Mouse (Mus musculus): ENCODE data around the gene Usp7. TPM values are rescaled to one million over a fixed set of nuclear protein-coding genes. Genes with fewer than 3 reads are reported as not detected.
A peak's percentile ranks its signal among the peaks of the same experiment; 100 is the strongest.

Gene Usp7
- polyA plus RNA-seq, 1 experiment from 2014 or later: 15.8 TPM

GRCm38 (mm10) chr16:8716300-8716699 is 75.8 kb downstream of the Usp7 start:
- TF ChIP-seq CTCF (IDR thresholded peaks at IDR 0.05; ENCODE audit: low read depth) (no peak), EP300 (IDR thresholded peaks at IDR 0.05; ENCODE audit: low read depth) (no peak)
- Histone ChIP-seq H3K9ac (replicated peaks) (no peak overlapping the region), H3K4me1 (ENCODE audit: insufficient read depth) (peaks cover 6% of the 10 kb centered on the region; the same call in 1 of the 2 replicates), H3K27me3 (ENCODE audit: insufficient read depth, low read length) (no peaks in the 10 kb centered on the region), H3K27ac (ENCODE audit: low read depth) (no peak overlapping the region), H3K4me2 (ENCODE audit: low read depth, low read length) (no peak overlapping the region), H3K9me3 (ENCODE audit: low read length) (no peaks in the 10 kb centered on the region), H3K36me3 (replicated peaks; ENCODE audit: insufficient read depth, low read length) (peaks cover 62% of the 10 kb centered on the region), H3K4me3 (ENCODE audit: low read depth, low read length) (no peak overlapping the region)
- DNase-seq: no peak
- 67% methylated on average over 6 of the region's 6 CpGs for WGBS (ENCODE audit: insufficient replicate concordance)
- no peak for ATAC-seq

- H3K27ac ChIP-seq (ENCODE audit: low read depth): no peak overlapping the region
- DNase-seq (no peak), ATAC-seq (no peak)
Measured at GRCm38 (mm10) chr16:8715513-8716080, 76.5 kb downstream of the Usp7 start.

GRCm38 (mm10) chr16:8714851-8715250 is 77.3 kb downstream of the Usp7 start:
- H3K27ac ChIP-seq (ENCODE audit: low read depth): no peak overlapping the region
- H3K9ac ChIP-seq (replicated peaks): no peak overlapping the region
- H3K9me3 ChIP-seq (ENCODE audit: low read length): no peaks in the 10 kb centered on the region
- WGBS (ENCODE audit: insufficient replicate concordance): 86% methylated on average over 5 of the region's 5 CpGs
- H3K27me3 ChIP-seq (ENCODE audit: insufficient read depth, low read length): no peaks in the 10 kb centered on the region
- DNase-seq (no peak), ATAC-seq (no peak)
- peaks cover 70% of the 10 kb centered on the region for H3K36me3 ChIP-seq (replicated peaks; ENCODE audit: insufficient read depth, low read length)
- no peak overlapping the region for H3K4me3 ChIP-seq (ENCODE audit: low read depth, low read length)
- H3K4me1 ChIP-seq (ENCODE audit: insufficient read depth): no peaks in the 10 kb centered on the region
- TF ChIP-seq CTCF (IDR thresholded peaks at IDR 0.05; ENCODE audit: low read depth) (no peak), EP300 (IDR thresholded peaks at IDR 0.05; ENCODE audit: low read depth) (no peak)
- H3K4me2 ChIP-seq (ENCODE audit: low read depth, low read length): no peak overlapping the region

More at GRCm38 (mm10) chr16:8715513-8716080, 76.5 kb downstream of the Usp7 start:
- Histone ChIP-seq H3K9me3 (ENCODE audit: low read length) (no peaks in the 10 kb centered on the region), H3K4me3 (ENCODE audit: low read depth, low read length) (no peak overlapping the region), H3K36me3 (replicated peaks; ENCODE audit: insufficient read depth, low read length) (peaks cover 62% of the 10 kb centered on the region), H3K4me2 (ENCODE audit: low read depth, low read length) (no peak overlapping the region), H3K4me1 (ENCODE audit: insufficient read depth) (peaks cover under 1% of the 10 kb centered on the region; the same call in 1 of the 2 replicates), H3K9ac (replicated peaks) (no peak overlapping the region), H3K27me3 (ENCODE audit: insufficient read depth, low read length) (no peaks in the 10 kb centered on the region)
- TF ChIP-seq EP300 (IDR thresholded peaks at IDR 0.05; ENCODE audit: low read depth) (no peak), CTCF (IDR thresholded peaks at IDR 0.05; ENCODE audit: low read depth) (no peak)
- 81% methylated on average over 10 of the region's 10 CpGs for WGBS (ENCODE audit: insufficient replicate concordance)

DNA sequence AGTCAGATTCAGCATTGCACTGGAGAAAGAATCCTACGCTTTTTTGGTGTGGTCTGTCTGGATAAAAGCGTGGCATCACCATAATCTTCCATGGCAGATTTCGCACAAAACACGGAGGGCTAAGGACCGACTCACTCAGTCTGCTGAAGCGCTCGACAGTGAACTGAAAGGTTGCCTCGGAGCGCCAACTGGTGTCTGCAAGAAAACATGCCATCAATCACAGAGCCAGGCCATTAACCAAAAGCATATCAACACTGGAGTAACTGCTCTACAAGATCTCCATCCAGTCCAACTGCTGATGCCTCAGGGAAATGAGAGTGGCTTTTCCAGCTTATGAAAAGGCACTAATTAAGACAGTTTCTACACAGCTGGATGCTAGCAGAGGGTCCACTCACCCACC is 80.1 kb downstream of the Usp7 start:
- DNase-seq (no peak), ATAC-seq (no peak)
- no peak overlapping the region for H3K4me2 ChIP-seq (ENCODE audit: low read depth, low read length)
- H3K27me3 ChIP-seq (ENCODE audit: insufficient read depth, low read length): no peaks in the 10 kb centered on the region
- whole genome bisulfite sequencing (ENCODE audit: insufficient replicate concordance): 86% methylated on average over 9 of the region's 9 CpGs
- no peak overlapping the region for H3K27ac ChIP-seq (ENCODE audit: low read depth)
- no peak for TF ChIP-seq EP300 (IDR thresholded peaks at IDR 0.05; ENCODE audit: low read depth)
- no peak for TF ChIP-seq CTCF (IDR thresholded peaks at IDR 0.05; ENCODE audit: low read depth)
- H3K36me3 ChIP-seq (replicated peaks; ENCODE audit: insufficient read depth, low read length): peaks cover 96% of the 10 kb centered on the region
- H3K9ac ChIP-seq (replicated peaks): no peak overlapping the region
- H3K4me3 ChIP-seq (ENCODE audit: low read depth, low read length): no peak overlapping the region
- no peaks in the 10 kb centered on the region for H3K9me3 ChIP-seq (ENCODE audit: low read length)
- no peaks in the 10 kb centered on the region for H3K4me1 ChIP-seq (ENCODE audit: insufficient read depth)

GRCm38 (mm10) chr16:8700586-8700985 is 91.5 kb downstream of the Usp7 start:
- ATAC-seq (peak; percentile 85), DNase-seq (peak; percentile 83)
- no peak for TF ChIP-seq EP300 (IDR thresholded peaks at IDR 0.05; ENCODE audit: low read depth)
- TF ChIP-seq CTCF (IDR thresholded peaks at IDR 0.05; ENCODE audit: low read depth): no peak
- Histone ChIP-seq H3K4me1 (ENCODE audit: insufficient read depth) (peaks cover 4% of the 10 kb centered on the region; the same call in 1 of the 2 replicates), H3K9me3 (ENCODE audit: low read length) (no peaks in the 10 kb centered on the region), H3K9ac (replicated peaks) (no peak overlapping the region), H3K27ac (ENCODE audit: low read depth) (0 out of 2 replicates have a peak overlapping the region, but pooled peaks have one; percentile 18), H3K4me3 (ENCODE audit: low read depth, low read length) (no peak overlapping the region), H3K27me3 (ENCODE audit: insufficient read depth, low read length) (no peaks in the 10 kb centered on the region), H3K4me2 (ENCODE audit: low read depth, low read length) (no peak overlapping the region), H3K36me3 (replicated peaks; ENCODE audit: insufficient read depth, low read length) (peaks cover 99% of the 10 kb centered on the region)
- WGBS (ENCODE audit: insufficient replicate concordance): 70% methylated on average over 3 of the region's 3 CpGs

DNA sequence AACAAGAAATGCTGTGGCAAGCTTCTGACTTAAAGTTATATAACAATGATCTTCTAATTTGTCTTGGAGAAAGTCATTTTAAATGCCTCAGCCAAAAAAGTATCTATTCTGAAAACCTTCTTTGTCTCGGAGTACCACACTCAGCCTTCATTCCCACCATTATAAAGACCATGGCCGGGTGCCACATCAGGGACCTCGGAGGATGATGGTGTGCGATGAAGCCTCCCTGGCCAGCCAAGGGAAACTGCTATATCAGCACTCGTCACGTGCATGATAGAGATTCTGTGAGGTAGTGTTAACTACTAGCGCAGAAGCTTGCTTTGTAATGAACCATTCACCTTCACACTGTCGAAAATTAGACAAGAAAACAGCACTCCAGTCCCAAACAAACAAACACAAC is 92.6 kb downstream of the Usp7 start:
- H3K9ac ChIP-seq (replicated peaks): no peak overlapping the region
- H3K4me3 ChIP-seq (ENCODE audit: low read depth, low read length): no peak overlapping the region
- peaks cover 98% of the 10 kb centered on the region for H3K36me3 ChIP-seq (replicated peaks; ENCODE audit: insufficient read depth, low read length)
- H3K27ac ChIP-seq (ENCODE audit: low read depth): no peak overlapping the region
- H3K4me1 ChIP-seq (ENCODE audit: insufficient read depth): peaks cover 4% of the 10 kb centered on the region; the same call in 1 of the 2 replicates
- H3K9me3 ChIP-seq (ENCODE audit: low read length): no peaks in the 10 kb centered on the region
- no peaks in the 10 kb centered on the region for H3K27me3 ChIP-seq (ENCODE audit: insufficient read depth, low read length)
- DNase-seq (no peak), ATAC-seq (no peak)
- no peak overlapping the region for H3K4me2 ChIP-seq (ENCODE audit: low read depth, low read length)
- WGBS (ENCODE audit: insufficient replicate concordance): 90% methylated on average over 8 of the region's 8 CpGs
- no peak for TF ChIP-seq EP300 (IDR thresholded peaks at IDR 0.05; ENCODE audit: low read depth)
- TF ChIP-seq CTCF (IDR thresholded peaks at IDR 0.05; ENCODE audit: low read depth): no peak

Data from liver, postnatal 0 days (tissue).